Mouse (Mus musculus) MEL (cell line): ENCODE data around the gene Mkrn1. TPM values are rescaled to one million over a fixed set of nuclear protein-coding genes. Genes with fewer than 3 reads are reported as not detected.
"Not testable (repeated sequence)": the region's sequence is repeated elsewhere in the genome, so short reads cannot be mapped to it uniquely, and the experiment has no call there.

Experiments
- DNase-seq: peaks from one replicate; pipeline ENCODE4 v3.0.0; 2011; ENCODE audit warnings: low read depth, low spot score
- H3K27ac ChIP-seq: 2 replicates; pipeline ENCODE4 v1.5.1; 2012; ENCODE audit warnings: low read depth, mild to moderate bottlenecking, control low read depth, low read length, moderate library complexity; ENCODE audit not compliant: control insufficient read depth
- H3K27me3 ChIP-seq, 2 experiments: fragments of 150-350 bp in 1 of 2; sonication (generic) in 1 of 2; 2 replicates each; pipeline ENCODE4 v1.6.1; 2012; ENCODE audit warnings: low read length in 2 of 2, mild to moderate bottlenecking in 2 of 2, improper control_type of control experiment in 1 of 2, moderate library complexity in 1 of 2; ENCODE audit not compliant: insufficient read depth in 2 of 2, control insufficient read depth in 1 of 2
- H3K36me3 ChIP-seq, 2 experiments: 2 replicates each; pipeline ENCODE4 v1.6.1; 2012 to 2014; ENCODE audit warnings: low read length in 2 of 2, improper control_type of control experiment in 1 of 2, inconsistent platforms in 1 of 2, mild to moderate bottlenecking in 1 of 2; ENCODE audit not compliant: insufficient read depth in 2 of 2, control insufficient read depth in 1 of 2
- H3K4me1 ChIP-seq, 2 experiments: fragments of 150-350 bp in 1 of 2; sonication (generic) in 1 of 2; 2 replicates each; pipeline ENCODE4 v1.6.1; 2012; ENCODE audit warnings: low read length in 2 of 2, improper control_type of control experiment in 1 of 2, mild to moderate bottlenecking in 1 of 2; ENCODE audit not compliant: insufficient read depth in 2 of 2, control insufficient read depth in 1 of 2
- H3K4me3 ChIP-seq, 2 experiments: fragments of 150-350 bp in 1 of 2; sonication (generic) in 1 of 2; 2 replicates each; pipeline ENCODE4 v1.5.1; 2012; ENCODE audit warnings: low read depth in 2 of 2, low read length in 2 of 2, mild to moderate bottlenecking in 2 of 2, moderate library complexity in 2 of 2, control low read depth in 1 of 2, improper control_type of control experiment in 1 of 2; ENCODE audit not compliant: control insufficient read depth in 1 of 2, insufficient read depth in 1 of 2
- H3K79me2 ChIP-seq: 2 replicates; pipeline ENCODE4 v1.6.1; 2012; ENCODE audit warnings: mild to moderate bottlenecking, low read length, moderate library complexity; ENCODE audit not compliant: control insufficient read depth, poor library complexity, insufficient read depth
- H3K9ac ChIP-seq: 2 replicates; pipeline ENCODE4 v1.6.1; 2012; ENCODE audit warnings: low read depth, mild to moderate bottlenecking, control low read depth, low read length, moderate library complexity; ENCODE audit not compliant: control insufficient read depth, poor library complexity, severe bottlenecking
- H3K9me3 ChIP-seq: fragments of 150-350 bp; sonication (generic); replicated peaks from 2 replicates; pipeline ENCODE4 v1.6.1; 2012; ENCODE audit warnings: mild to moderate bottlenecking, low read length, improper control_type of control experiment, moderate library complexity; ENCODE audit not compliant: insufficient read depth
- BHLHE40 ChIP-seq: IDR thresholded peaks from 2 replicates; pipeline ENCODE4 v1.6.1; 2012; ENCODE audit warnings: low read depth, mild to moderate bottlenecking, inconsistent platforms, low read length, improper control_type of control experiment, borderline replicate concordance
- EP300 ChIP-seq, 2 experiments: IDR thresholded peaks; 2 replicates each; pipeline ENCODE4 v1.6.1; 2011; ENCODE audit warnings: improper control_type of control experiment in 2 of 2, low read length in 2 of 2, low read depth in 1 of 2, mild to moderate bottlenecking in 1 of 2
- ETS1 ChIP-seq: IDR thresholded peaks from 2 replicates; pipeline ENCODE4 v1.6.1; 2012; ENCODE audit warnings: low read depth, mild to moderate bottlenecking, inconsistent platforms, low read length, improper control_type of control experiment, moderate library complexity
- GATA1 ChIP-seq: IDR thresholded peaks from 2 replicates; pipeline ENCODE4 v1.6.1; 2011; ENCODE audit warnings: low read depth, low read length, improper control_type of control experiment
- JUND ChIP-seq: IDR thresholded peaks from 2 replicates; pipeline ENCODE4 v1.6.1; 2011; ENCODE audit warnings: low read depth, mild to moderate bottlenecking, improper control_type of control experiment, low read length
- KAT2A ChIP-seq: conservative IDR thresholded peaks from 2 replicates; pipeline ENCODE4 v1.6.1; 2012; ENCODE audit warnings: low read depth, low read length, improper control_type of control experiment, inconsistent platforms
- MAX ChIP-seq: IDR thresholded peaks from 2 replicates; pipeline ENCODE4 v1.6.1; 2011; ENCODE audit warnings: low read length, improper control_type of control experiment
- MYB ChIP-seq: IDR thresholded peaks from 2 replicates; pipeline ENCODE4 v1.6.1; 2011; ENCODE audit warnings: mild to moderate bottlenecking, low read depth, low read length, improper control_type of control experiment
- MYC ChIP-seq: IDR thresholded peaks from 2 replicates; pipeline ENCODE4 v1.6.1; 2011; ENCODE audit warnings: low read depth, mild to moderate bottlenecking, low read length, improper control_type of control experiment, moderate library complexity
- POLR2A ChIP-seq, 2 experiments: IDR thresholded peaks; 2 replicates each; pipeline ENCODE4 v1.6.1; 2011 to 2012; ENCODE audit warnings: low read length in 2 of 2, mild to moderate bottlenecking in 2 of 2, control low read depth in 1 of 2, improper control_type of control experiment in 1 of 2, low read depth in 1 of 2, moderate library complexity in 1 of 2; ENCODE audit not compliant: control insufficient read depth in 1 of 2, insufficient read depth in 1 of 2, poor library complexity in 1 of 2
- POLR2AphosphoS2 ChIP-seq: IDR thresholded peaks from 2 replicates; pipeline ENCODE4 v1.6.1; 2011; ENCODE audit warnings: low read length, improper control_type of control experiment
- POLR2AphosphoS5 ChIP-seq: IDR thresholded peaks from 2 replicates; pipeline ENCODE4 v1.6.1; 2012; ENCODE audit warnings: low read depth, borderline replicate concordance, mild to moderate bottlenecking, inconsistent platforms, low read length, moderate library complexity, mixed read lengths
- SIN3A ChIP-seq: IDR thresholded peaks from 2 replicates; pipeline ENCODE4 v1.6.1; 2012; ENCODE audit warnings: low read length, improper control_type of control experiment, inconsistent platforms
- SMC3 ChIP-seq: IDR thresholded peaks from 2 replicates; pipeline ENCODE4 v1.6.1; 2011; ENCODE audit warnings: low read depth, low read length, improper control_type of control experiment
- TAL1 ChIP-seq: IDR thresholded peaks from 2 replicates; pipeline ENCODE4 v1.6.1; 2012; ENCODE audit warnings: mild to moderate bottlenecking, inconsistent platforms, low read length, moderate library complexity, mixed read lengths
- TBP ChIP-seq: IDR thresholded peaks from 2 replicates; pipeline ENCODE4 v1.8.0; 2011; ENCODE audit warnings: low read depth, low read length, improper control_type of control experiment
- USF1 ChIP-seq: IDR thresholded peaks from 2 replicates; pipeline ENCODE4 v1.6.1; 2014; ENCODE audit warnings: low read depth, mild to moderate bottlenecking, inconsistent platforms, low read length, improper control_type of control experiment, moderate library complexity
- ZC3H11A ChIP-seq: IDR thresholded peaks from 2 replicates; pipeline ENCODE4 v1.6.1; 2012; ENCODE audit warnings: low read depth, mild to moderate bottlenecking, inconsistent platforms, low read length, improper control_type of control experiment
- ZMIZ1 ChIP-seq: IDR thresholded peaks from 2 replicates; pipeline ENCODE4 v1.6.1; 2012; ENCODE audit warnings: low read depth, mild to moderate bottlenecking, inconsistent platforms, low read length, improper control_type of control experiment, moderate library complexity
- ZNF384 ChIP-seq: IDR thresholded peaks from 2 replicates; pipeline ENCODE4 v1.6.1; 2012; ENCODE audit warnings: low read depth, mild to moderate bottlenecking, inconsistent platforms, low read length, improper control_type of control experiment
- polyA plus RNA-seq, 2 experiments: library from polyadenylated mRNA; stranded (reverse) in 1 of 2; unstranded in 1 of 2; fragments of >175 nt in 1 of 2; fragments of >200 nt in 1 of 2; gene quantifications; 2 replicates each; pipeline versions ENCODE4 v1.2.1 to v1.2.4; 2012; ENCODE audit warnings: low replicate concordance in 2 of 2, low read depth in 1 of 2; ENCODE audit not compliant: insufficient read length in 2 of 2, insufficient read depth in 1 of 2, missing spikeins in 1 of 2
- total RNA-seq: library from RNA; depleted of rRNA; stranded (reverse); fragments of 300-350 nt; gene quantifications from 2 replicates; pipeline ENCODE4 v1.2.3, GENCODE M21; 2012

Gene Mkrn1
- total and polyA plus RNA-seq, 3 experiments = 57.4 to 58.1 TPM; not detected in 1

DNA sequence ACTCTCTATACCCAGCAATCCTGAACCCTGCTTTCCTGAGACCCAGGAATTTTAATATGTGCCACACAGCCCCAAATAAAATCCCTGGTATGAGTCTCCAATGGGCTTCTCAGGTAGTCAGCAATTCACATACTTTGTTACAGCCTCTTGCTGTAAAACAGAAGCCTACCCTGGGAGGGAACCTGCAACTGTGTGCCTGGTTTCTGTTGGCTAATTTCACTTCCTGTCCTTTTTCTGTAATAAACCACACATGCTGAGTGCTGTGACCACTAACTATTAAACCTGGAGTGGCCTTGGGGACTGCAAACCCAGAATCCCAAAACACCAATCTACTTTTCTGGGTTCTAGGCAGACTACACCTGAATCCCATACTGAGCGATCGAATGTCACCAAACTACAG lies 57.6 kb downstream of the Mkrn1 start:
- no peak overlapping the region for H3K4me3 ChIP-seq
- no peak for TF ChIP-seq KAT2A
- H3K27ac ChIP-seq = no peak overlapping the region
- H3K36me3 ChIP-seq = no peaks in the 10 kb centered on the region
- no peaks in the 10 kb centered on the region for H3K9me3 ChIP-seq
- no peak for DNase-seq
- H3K4me1 ChIP-seq = no peaks in the 10 kb centered on the region
- H3K9ac ChIP-seq = no peak overlapping the region
- H3K27me3 ChIP-seq = no peaks in the 10 kb centered on the region
- H3K79me2 ChIP-seq = no peaks in the 10 kb centered on the region

DNA sequence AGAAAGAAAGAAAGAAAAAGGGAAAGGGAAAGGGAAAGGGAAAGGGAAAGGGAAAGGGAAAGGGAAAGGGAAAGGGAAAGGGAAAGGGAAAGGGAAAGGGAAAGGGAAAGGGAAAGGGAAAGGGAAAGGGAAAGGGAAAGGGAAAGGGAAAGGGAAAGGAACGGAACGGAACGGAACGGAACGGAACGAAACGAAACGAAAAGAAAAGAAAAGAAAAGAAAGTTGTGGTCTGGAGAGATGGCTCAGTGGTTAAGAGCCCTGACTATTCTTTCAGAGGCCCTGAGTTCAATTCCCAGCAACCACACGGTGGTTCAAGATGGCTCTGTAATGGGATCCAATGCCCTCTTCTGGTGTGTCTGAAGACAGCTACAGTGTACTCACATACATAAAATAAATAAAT lies 61.1 kb downstream of the Mkrn1 start:
- H3K79me2 ChIP-seq, H3K9me3 ChIP-seq, H3K36me3 ChIP-seq, H3K4me3 ChIP-seq, H3K4me1 ChIP-seq, H3K9ac ChIP-seq, DNase-seq, H3K27ac ChIP-seq, H3K27me3 ChIP-seq: not testable (repeated sequence)

DNA sequence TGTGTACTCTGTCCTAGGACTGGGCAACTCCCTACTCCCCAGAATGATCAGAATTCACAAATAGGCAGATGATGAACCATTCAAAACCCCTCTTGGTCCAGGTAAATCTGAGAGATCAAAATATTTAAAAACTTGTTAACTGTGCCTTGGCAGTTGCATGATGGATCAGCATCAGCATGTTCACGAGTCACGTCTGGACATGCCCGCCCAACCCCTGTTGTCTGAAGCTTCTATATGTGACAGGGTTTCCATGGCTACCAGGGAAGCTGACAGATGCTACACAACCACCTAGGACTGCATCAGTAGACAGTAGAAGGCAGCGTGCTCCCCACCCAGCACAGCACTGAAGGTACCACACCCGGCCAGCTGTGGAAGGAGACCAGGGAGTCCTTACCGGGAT lies 71.3 kb downstream of the Mkrn1 start:
- Histone ChIP-seq H3K36me3 (no peaks in the 10 kb centered on the region), H3K27ac (no peak overlapping the region), H3K9ac (no peak overlapping the region), H3K79me2 (no peaks in the 10 kb centered on the region), H3K4me1 (no peaks in the 10 kb centered on the region), H3K9me3 (no peaks in the 10 kb centered on the region), H3K4me3 (no peak overlapping the region), H3K27me3 (no peaks in the 10 kb centered on the region)
- no peak for DNase-seq
- TF ChIP-seq TAL1 = no peak
- no peak for TF ChIP-seq SIN3A
- no peak for TF ChIP-seq JUND
- TF ChIP-seq POLR2AphosphoS2 = no peak
- TF ChIP-seq MAX = no peak
- TF ChIP-seq ZMIZ1 = no peak
- no peak for TF ChIP-seq TBP
- TF ChIP-seq GATA1 = no peak
- no peak for TF ChIP-seq USF1
- no peak for TF ChIP-seq POLR2A (IDR thresholded peaks at IDR 0.05; ENCODE audit: control insufficient read depth in 1 of 2, insufficient read depth in 1 of 2, low read depth in 1 of 2, low read length in 2 of 2, poor library complexity in 1 of 2)
- TF ChIP-seq ETS1 = no peak
- no peak for TF ChIP-seq EP300 (IDR thresholded peaks at IDR 0.05; ENCODE audit: low read depth in 1 of 2, low read length in 2 of 2)
- TF ChIP-seq ZC3H11A = no peak
- TF ChIP-seq BHLHE40 = no peak
- TF ChIP-seq MYB = no peak
- TF ChIP-seq SMC3 = no peak
- no peak for TF ChIP-seq MYC
- TF ChIP-seq POLR2AphosphoS5 = no peak
- TF ChIP-seq ZNF384 = no peak
